Mouse (Mus musculus): Measurements from ENCODE around the gene Il34. TPM values are rescaled to one million over a fixed set of nuclear protein-coding genes. Genes with fewer than 3 reads are reported as not detected.
"Not testable (repeated sequence)": the region's sequence is repeated elsewhere in the genome, so short reads cannot be mapped to it uniquely, and the experiment has no call there.

Gene Il34
- polyA plus RNA-seq, 1 experiment from 2014 or later = 0.31 TPM

DNA sequence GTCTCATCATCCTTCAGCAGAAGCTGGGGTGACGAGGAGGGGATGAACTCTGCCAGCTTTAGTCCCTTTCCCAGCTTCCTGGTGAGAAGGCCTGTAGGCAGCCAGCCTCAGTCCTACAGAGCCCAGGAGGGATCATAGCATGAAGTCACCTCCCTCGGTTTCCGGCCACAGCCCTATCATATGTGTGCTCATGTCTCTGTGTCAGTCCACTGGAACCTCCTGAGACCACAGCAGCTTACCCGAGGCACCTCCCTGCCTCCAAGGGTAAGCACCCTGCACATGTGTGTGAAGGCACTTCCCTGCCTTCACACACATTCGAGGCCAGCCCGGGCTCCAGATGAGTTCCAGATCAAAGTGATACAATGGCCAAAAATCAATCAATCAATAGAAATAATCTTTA, 15.5 kb downstream of the Il34 start:
- Histone ChIP-seq H3K4me1 (ENCODE audit: control insufficient read depth, low read depth, low read length) (no peaks in the 10 kb centered on the region), H3K4me3 (ENCODE audit: low read depth, low read length) (no peak overlapping the region), H3K4me2 (ENCODE audit: low read depth, low read length) (no peak overlapping the region), H3K36me3 (ENCODE audit: control insufficient read depth, insufficient read depth) (no peaks in the 10 kb centered on the region), H3K27me3 (ENCODE audit: control insufficient read depth, insufficient read depth, low read depth, low read length) (no peaks in the 10 kb centered on the region), H3K27ac (ENCODE audit: low read length) (no peak overlapping the region), H3K9ac (ENCODE audit: low read depth, low read length) (no peak overlapping the region), H3K9me3 (replicated peaks; ENCODE audit: control insufficient read depth, low read length) (no peaks in the 10 kb centered on the region)
- WGBS (ENCODE audit: insufficient replicate concordance) = 28% methylated on average over 6 of the region's 6 CpGs
- no peak for ATAC-seq (ENCODE audit: low read depth)

DNA sequence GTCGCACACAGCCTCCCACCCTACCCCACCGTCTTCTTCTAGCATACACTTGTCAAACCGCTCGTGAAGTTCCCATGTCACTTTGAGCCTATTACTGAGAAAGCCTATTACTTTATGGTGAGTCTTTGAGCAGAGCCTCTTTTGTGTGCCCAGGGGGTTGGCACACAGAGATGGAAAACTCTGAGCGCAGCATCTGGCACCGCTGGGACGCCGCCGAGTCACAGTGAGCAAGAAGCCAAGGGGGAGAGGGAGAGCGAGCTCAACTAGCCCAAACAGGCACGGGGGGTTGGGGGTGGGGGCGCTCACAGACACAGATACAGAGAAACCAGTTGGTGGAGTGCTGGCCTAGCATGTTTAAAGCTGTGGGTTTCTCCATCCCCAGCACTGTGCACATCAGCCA, 16.2 kb downstream of the Il34 start:
- 51% methylated on average over 12 of the region's 12 CpGs for WGBS (ENCODE audit: insufficient replicate concordance)
- H3K36me3 ChIP-seq (ENCODE audit: control insufficient read depth, insufficient read depth) = no peaks in the 10 kb centered on the region
- H3K9ac ChIP-seq (ENCODE audit: low read depth, low read length) = no peak overlapping the region
- H3K27ac ChIP-seq (ENCODE audit: low read length) = no peak overlapping the region
- ATAC-seq (ENCODE audit: low read depth) = no peak
- H3K4me1 ChIP-seq (ENCODE audit: control insufficient read depth, low read depth, low read length) = no peaks in the 10 kb centered on the region
- no peaks in the 10 kb centered on the region for H3K9me3 ChIP-seq (replicated peaks; ENCODE audit: control insufficient read depth, low read length)
- no peak overlapping the region for H3K4me3 ChIP-seq (ENCODE audit: low read depth, low read length)
- no peak overlapping the region for H3K4me2 ChIP-seq (ENCODE audit: low read depth, low read length)
- no peaks in the 10 kb centered on the region for H3K27me3 ChIP-seq (ENCODE audit: control insufficient read depth, insufficient read depth, low read depth, low read length)

DNA sequence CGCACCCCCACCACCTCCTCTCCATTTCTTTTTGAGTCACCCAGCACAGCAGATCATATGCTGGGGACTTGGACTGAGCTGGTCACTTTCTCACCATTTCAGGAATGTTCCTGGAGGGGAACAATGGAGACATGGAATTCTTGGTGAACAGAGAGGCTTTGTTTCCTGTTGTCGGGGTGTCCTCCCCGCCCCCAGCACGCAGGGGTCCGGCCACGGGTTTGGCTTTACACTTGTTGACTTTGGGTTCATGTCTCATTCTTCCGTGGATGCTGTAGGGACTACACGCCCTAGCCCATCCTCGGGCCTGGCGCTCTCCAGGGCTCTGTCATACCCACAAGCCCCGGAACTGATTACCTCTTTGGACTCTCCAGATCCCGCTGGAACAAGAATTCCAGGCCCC, 16.7 kb downstream of the Il34 start:
- Histone ChIP-seq H3K4me2 (ENCODE audit: low read depth, low read length) (no peak overlapping the region), H3K9ac (ENCODE audit: low read depth, low read length) (no peak overlapping the region), H3K27ac (ENCODE audit: low read length) (no peak overlapping the region), H3K9me3 (replicated peaks; ENCODE audit: control insufficient read depth, low read length) (no peaks in the 10 kb centered on the region), H3K4me3 (ENCODE audit: low read depth, low read length) (no peak overlapping the region), H3K36me3 (ENCODE audit: control insufficient read depth, insufficient read depth) (no peaks in the 10 kb centered on the region), H3K4me1 (ENCODE audit: control insufficient read depth, low read depth, low read length) (no peaks in the 10 kb centered on the region), H3K27me3 (ENCODE audit: control insufficient read depth, insufficient read depth, low read depth, low read length) (no peaks in the 10 kb centered on the region)
- WGBS (ENCODE audit: insufficient replicate concordance) = 51% methylated on average over 12 of the region's 12 CpGs
- no peak for ATAC-seq (ENCODE audit: low read depth)

DNA sequence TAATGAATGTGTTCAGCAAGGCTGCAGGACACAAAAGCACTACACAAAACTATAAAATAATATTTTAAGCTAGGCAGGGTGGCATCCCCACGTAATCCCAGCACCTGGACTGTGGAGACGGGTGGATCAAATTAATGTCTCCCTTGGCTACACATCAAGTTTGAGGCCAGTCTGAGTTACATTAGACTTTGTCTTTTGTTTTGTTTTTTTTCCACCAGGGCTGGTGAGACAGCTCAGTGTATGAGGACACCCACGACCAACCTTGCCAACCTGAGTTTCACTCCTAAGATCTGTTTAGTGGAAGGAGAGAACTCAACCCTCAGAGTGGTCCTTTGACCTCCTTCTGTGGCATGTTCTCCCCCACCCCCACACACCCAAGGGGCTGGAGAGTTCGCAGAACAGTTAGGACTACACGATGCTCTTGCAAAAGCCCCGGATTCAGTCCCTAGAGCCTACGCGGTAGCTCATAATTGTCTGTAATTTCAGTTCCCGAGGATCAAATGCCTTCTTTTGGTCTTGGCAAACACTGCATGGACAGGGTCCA, 18.2 kb downstream of the Il34 start:
- no peaks in the 10 kb centered on the region for H3K4me1 ChIP-seq (ENCODE audit: control insufficient read depth, low read depth, low read length)
- H3K4me2 ChIP-seq (ENCODE audit: low read depth, low read length) = no peak overlapping the region
- no peak overlapping the region for H3K4me3 ChIP-seq (ENCODE audit: low read depth, low read length)
- no peak overlapping the region for H3K27ac ChIP-seq (ENCODE audit: low read length)
- no peaks in the 10 kb centered on the region for H3K9me3 ChIP-seq (replicated peaks; ENCODE audit: control insufficient read depth, low read length)
- no peak for ATAC-seq (ENCODE audit: low read depth)
- WGBS (ENCODE audit: insufficient replicate concordance) = 72% methylated on average over 9 of the region's 9 CpGs
- H3K9ac ChIP-seq (ENCODE audit: low read depth, low read length) = no peak overlapping the region
- H3K27me3 ChIP-seq (ENCODE audit: control insufficient read depth, insufficient read depth, low read depth, low read length) = no peaks in the 10 kb centered on the region
- no peaks in the 10 kb centered on the region for H3K36me3 ChIP-seq (ENCODE audit: control insufficient read depth, insufficient read depth)

DNA sequence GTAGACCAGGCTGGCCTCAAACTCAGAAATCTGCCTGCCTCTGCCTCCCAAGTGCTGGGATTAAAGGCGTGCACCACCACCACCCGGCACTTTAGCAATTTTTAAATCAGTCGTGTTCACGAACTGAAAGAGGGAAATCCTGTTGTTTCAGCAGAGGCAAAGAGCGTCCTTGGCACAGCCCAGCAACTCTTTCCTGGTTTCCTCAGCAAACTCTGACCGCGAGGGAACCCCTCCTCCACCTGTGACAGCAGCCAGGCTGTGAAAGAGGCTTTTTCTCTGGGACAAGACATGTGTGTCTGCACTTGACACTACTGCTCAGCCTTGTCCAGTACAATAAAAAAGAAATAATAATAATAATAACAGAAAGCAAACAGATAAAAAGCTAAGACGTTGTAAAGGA, 18.8 kb downstream of the Il34 start:
- Histone ChIP-seq H3K4me1 (ENCODE audit: control insufficient read depth, low read depth, low read length) (no peaks in the 10 kb centered on the region), H3K9ac (ENCODE audit: low read depth, low read length) (no peak overlapping the region), H3K9me3 (replicated peaks; ENCODE audit: control insufficient read depth, low read length) (no peaks in the 10 kb centered on the region), H3K4me2 (ENCODE audit: low read depth, low read length) (no peak overlapping the region), H3K4me3 (ENCODE audit: low read depth, low read length) (no peak overlapping the region), H3K36me3 (ENCODE audit: control insufficient read depth, insufficient read depth) (no peaks in the 10 kb centered on the region), H3K27me3 (ENCODE audit: control insufficient read depth, insufficient read depth, low read depth, low read length) (no peaks in the 10 kb centered on the region), H3K27ac (ENCODE audit: low read length) (no peak overlapping the region)
- 55% methylated on average over 8 of the region's 8 CpGs for WGBS (ENCODE audit: insufficient replicate concordance)
- no peak for ATAC-seq (ENCODE audit: low read depth)

DNA sequence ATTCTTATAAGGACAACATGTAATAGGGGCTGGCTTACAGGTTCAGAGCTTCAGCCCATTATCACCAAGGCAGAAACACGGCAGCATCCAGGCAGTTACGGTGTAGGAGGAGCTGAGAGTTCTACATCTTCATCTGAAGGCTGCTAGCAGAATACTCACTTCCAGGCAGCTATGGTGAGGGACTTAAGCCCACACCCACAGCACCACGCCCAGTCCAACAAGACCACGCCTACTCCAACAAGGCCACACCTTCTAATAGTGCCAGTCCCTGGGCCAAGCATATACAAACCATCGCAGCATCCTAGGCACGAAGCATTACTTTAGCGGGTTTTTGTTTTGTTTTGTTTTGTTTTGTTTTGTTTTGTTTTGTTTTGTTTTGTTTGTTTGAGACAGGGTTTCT, 19.2 kb downstream of the Il34 start:
- not testable (repeated sequence) for H3K27ac ChIP-seq (ENCODE audit: low read length); H3K9me3 ChIP-seq (replicated peaks; ENCODE audit: control insufficient read depth, low read length); H3K36me3 ChIP-seq (ENCODE audit: control insufficient read depth, insufficient read depth); ATAC-seq (ENCODE audit: low read depth); H3K4me3 ChIP-seq (ENCODE audit: low read depth, low read length); H3K4me2 ChIP-seq (ENCODE audit: low read depth, low read length); H3K27me3 ChIP-seq (ENCODE audit: control insufficient read depth, insufficient read depth, low read depth, low read length); H3K4me1 ChIP-seq (ENCODE audit: control insufficient read depth, low read depth, low read length); H3K9ac ChIP-seq (ENCODE audit: low read depth, low read length)
- 60% methylated on average over 7 of the region's 7 CpGs for WGBS (ENCODE audit: insufficient replicate concordance)

DNA sequence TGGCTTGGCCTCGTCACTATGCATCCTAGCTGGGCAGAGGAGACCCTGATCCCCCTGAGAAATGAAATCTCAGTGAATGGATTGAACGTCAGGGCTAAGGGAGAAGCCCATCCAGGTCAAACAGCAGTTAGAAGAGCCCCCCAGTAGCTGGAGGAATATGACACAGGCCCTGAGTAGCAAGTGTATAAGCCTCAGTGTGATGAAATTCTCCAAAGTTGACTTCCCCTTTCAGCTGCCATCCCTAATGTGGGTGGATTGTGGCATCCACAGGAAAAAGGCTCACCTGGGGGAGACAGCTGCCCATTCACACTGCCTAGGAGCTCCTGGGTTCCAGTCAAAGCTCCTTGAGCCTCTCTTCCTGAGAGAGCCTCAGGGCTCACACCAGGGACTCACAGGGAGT, 20.4 kb downstream of the Il34 start:
- no peaks in the 10 kb centered on the region for H3K36me3 ChIP-seq (ENCODE audit: control insufficient read depth, insufficient read depth)
- no peak overlapping the region for H3K27ac ChIP-seq (ENCODE audit: low read length)
- H3K4me2 ChIP-seq (ENCODE audit: low read depth, low read length) = no peak overlapping the region
- WGBS (ENCODE audit: insufficient replicate concordance) = 54% methylated on average over 2 of the region's 2 CpGs
- no peaks in the 10 kb centered on the region for H3K4me1 ChIP-seq (ENCODE audit: control insufficient read depth, low read depth, low read length)
- no peaks in the 10 kb centered on the region for H3K27me3 ChIP-seq (ENCODE audit: control insufficient read depth, insufficient read depth, low read depth, low read length)
- ATAC-seq (ENCODE audit: low read depth) = no peak
- no peak overlapping the region for H3K4me3 ChIP-seq (ENCODE audit: low read depth, low read length)
- no peaks in the 10 kb centered on the region for H3K9me3 ChIP-seq (replicated peaks; ENCODE audit: control insufficient read depth, low read length)
- H3K9ac ChIP-seq (ENCODE audit: low read depth, low read length) = no peak overlapping the region

DNA sequence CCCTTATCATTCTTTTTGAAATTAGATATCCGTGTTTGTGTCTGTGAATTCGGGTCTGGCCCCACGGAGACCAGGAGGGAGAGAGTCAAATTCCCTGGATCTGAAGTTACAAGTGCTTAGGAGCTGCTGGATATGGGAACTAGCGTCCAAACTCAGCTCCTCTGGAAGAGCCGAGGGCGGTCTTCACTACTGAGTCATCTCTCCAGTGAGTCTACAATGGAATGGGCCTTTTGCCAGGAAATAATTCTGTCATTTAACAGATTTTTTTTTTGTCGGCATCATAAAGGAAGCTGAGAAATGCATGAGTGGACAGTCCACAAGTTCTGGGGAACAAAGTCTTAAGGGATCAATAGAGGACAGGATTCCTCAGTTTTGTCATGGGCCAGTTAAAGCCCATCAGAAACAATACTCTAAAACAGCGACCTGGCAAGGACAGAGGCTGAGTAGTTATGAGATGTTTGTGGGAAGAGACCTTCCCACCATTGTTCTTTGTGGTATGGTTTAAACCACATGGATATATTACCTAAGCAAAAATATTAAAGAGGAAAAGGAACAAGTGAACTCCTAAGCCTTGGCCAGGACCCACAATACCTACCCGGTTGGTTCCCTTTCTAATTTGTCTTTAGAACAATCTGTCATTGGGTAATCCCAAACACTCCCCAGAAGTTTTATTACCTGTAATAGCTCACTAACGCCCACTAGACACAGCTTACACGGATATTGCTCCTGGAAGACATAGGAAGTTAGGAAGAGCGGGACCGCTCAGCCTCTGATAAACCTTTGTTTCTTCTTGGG, 25.6 kb downstream of the Il34 start:
- Histone ChIP-seq H3K36me3 (ENCODE audit: control insufficient read depth, insufficient read depth) (no peaks in the 10 kb centered on the region), H3K4me3 (ENCODE audit: low read depth, low read length) (no peak overlapping the region), H3K9ac (ENCODE audit: low read depth, low read length) (no peak overlapping the region), H3K9me3 (replicated peaks; ENCODE audit: control insufficient read depth, low read length) (no peaks in the 10 kb centered on the region), H3K27me3 (ENCODE audit: control insufficient read depth, insufficient read depth, low read depth, low read length) (no peaks in the 10 kb centered on the region), H3K4me1 (ENCODE audit: control insufficient read depth, low read depth, low read length) (no peaks in the 10 kb centered on the region), H3K27ac (ENCODE audit: low read length) (no peak overlapping the region), H3K4me2 (ENCODE audit: low read depth, low read length) (no peak overlapping the region)
- 62% methylated on average over 13 of the region's 13 CpGs for WGBS (ENCODE audit: insufficient replicate concordance)
- no peak for ATAC-seq (ENCODE audit: low read depth)

DNA sequence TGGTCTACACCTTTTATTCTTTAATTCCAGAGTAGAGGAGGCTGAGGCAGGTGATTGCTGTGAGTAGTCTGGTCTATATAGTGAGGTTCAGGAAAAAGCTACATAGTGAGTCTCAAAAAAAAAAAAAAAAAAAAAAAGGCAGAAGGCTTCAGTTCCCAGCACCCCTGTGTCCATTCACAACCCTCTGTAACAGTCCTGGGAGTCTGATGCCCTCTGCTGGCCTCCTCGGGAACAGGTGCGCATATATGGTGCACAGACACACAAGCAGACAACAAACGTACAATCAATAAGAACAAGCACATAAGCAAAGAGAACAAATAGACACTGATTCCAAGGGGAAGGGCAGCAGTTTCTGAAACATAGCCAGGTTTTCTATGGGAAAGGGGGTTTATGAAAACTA, 29.4 kb downstream of the Il34 start:
- no peak overlapping the region for H3K4me3 ChIP-seq (ENCODE audit: low read depth, low read length)
- no peaks in the 10 kb centered on the region for H3K36me3 ChIP-seq (ENCODE audit: control insufficient read depth, insufficient read depth)
- H3K4me2 ChIP-seq (ENCODE audit: low read depth, low read length) = no peak overlapping the region
- no peaks in the 10 kb centered on the region for H3K27me3 ChIP-seq (ENCODE audit: control insufficient read depth, insufficient read depth, low read depth, low read length)
- no peaks in the 10 kb centered on the region for H3K9me3 ChIP-seq (replicated peaks; ENCODE audit: control insufficient read depth, low read length)
- 89% methylated on average over 3 of the region's 3 CpGs for WGBS (ENCODE audit: insufficient replicate concordance)
- no peak overlapping the region for H3K27ac ChIP-seq (ENCODE audit: low read length)
- ATAC-seq (ENCODE audit: low read depth) = no peak
- no peaks in the 10 kb centered on the region for H3K4me1 ChIP-seq (ENCODE audit: control insufficient read depth, low read depth, low read length)
- H3K9ac ChIP-seq (ENCODE audit: low read depth, low read length) = no peak overlapping the region

Data from liver, embryonic 16.5 days (tissue).